Mouse (Mus musculus): ENCODE data around the gene Wwc1.
A peak's percentile ranks its signal among the peaks of the same experiment; 100 is the strongest.
"Not testable (repeated sequence)": the region's sequence is repeated elsewhere in the genome, so short reads cannot be mapped to it uniquely, and the experiment has no call there.

Gene Wwc1

DNA sequence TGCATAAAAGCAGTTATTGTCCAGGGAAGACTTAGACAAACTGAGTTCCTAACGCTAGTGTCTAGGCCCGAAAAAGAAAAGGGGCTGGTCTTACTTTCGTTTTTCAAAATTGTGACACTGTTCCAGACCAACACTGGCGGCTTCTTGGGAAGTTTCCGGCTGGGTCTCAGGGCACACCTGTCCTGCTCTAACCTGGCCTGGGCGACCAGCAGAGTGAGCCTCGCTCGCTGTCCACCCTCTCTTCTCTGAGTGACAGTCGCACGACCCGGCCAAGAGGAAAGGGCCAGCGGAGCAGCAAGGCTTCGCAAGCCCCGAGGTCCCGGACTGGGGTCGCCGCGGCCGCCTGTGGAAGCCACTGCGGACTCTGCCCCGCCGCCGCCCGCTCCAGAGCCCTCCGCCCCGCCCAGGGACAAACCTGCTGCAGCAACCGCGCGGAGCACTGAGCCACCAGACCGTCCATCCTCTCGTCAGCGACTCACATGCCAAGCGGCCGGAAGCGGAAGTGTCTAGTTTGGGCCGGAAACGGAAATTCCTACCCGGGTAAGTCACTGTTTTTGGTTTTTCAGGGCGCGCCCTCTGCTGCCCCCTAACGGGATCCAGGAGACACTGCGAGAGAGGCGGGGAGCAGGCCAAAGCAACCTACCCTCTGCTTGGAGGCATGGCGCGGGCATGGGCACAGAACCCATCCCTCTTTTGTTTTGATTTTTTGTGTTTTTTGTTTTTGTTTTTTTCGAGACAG, 146.1 kb downstream of the Wwc1 start, which contains the start of gene Rars:
Rars (minus strand) TSS at position 485 of the 739 bp plus-strand sequence.
- peak; percentile 91 for DNase-seq

DNA sequence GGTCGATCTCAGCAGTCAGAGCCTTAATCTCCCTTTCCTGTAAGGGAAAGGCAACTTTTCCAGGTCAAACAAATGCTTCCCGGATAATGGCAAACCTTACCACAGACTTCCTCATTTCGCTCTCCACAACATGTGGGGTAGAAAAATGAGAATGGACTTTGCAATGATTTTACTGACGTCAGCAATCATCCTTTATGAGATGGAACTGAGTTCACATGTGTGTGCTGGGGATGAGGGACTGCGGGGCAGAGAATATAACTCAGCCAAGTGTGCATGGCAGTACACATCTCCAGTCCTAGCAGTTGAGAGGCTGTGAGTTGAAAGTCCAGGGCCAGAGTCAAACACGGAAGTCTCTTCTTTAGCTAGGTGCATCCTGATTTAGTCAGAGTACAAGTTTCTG, 147.1 kb downstream of the Wwc1 start:
- no peak for DNase-seq

DNA sequence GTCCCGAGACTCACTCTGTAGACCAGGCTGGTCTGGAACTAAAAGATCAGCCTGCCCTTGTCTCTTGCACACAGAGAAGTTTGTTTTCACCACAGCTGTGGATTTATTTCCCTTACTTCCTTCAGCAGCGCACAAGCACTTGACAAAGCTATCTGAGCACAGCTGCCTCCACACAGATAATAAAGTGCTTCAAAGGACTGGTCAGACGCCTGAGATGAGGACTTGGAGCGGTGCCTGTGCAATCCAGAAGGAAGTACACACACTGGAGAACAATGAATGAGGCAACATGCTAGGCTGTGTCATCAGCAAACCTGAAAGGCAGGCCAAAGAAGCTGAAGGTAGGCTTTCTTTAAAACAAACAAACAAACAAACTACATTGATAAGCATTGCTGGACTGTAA, 148.2 kb downstream of the Wwc1 start:
- no peak for DNase-seq

DNA sequence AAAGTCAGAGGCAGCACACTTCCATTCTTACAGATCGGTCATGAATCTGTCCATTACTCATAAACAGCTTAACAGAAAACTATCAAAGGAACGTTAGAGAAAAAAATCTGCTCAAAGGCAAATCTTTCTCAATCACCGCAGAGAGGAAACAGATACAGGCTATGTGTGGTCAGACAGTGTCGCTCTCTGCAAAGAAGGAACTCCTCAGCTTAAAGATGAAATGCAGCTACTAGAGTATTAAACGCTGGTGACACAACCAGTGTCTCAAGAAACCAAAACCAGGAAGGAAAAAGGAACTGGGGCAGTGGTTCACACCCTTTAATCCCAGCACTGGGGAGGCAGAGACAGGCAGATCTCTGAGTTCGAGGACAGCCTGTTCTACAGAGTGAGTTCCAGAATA, 152.6 kb downstream of the Wwc1 start:
- no peak for DNase-seq

DNA sequence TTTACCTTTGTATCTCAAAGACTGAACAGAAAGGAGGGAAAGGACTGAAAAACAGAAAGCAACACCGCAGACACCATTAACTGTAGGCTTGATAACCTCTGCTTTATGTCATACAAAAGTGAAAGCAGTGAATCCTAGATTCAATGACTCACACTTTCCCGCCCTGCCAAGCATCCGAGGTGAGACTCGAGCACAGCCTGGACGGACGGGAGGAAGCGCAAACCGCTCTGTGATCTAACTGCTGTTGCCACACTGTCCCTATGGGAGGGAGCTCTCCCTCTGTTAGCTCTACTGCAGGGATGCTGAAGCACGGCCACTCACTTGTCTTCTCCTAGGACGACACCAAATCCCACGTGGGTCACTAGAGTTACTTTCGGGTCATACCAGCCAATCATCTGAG, 164.0 kb downstream of the Wwc1 start:
- no peak for DNase-seq

DNA sequence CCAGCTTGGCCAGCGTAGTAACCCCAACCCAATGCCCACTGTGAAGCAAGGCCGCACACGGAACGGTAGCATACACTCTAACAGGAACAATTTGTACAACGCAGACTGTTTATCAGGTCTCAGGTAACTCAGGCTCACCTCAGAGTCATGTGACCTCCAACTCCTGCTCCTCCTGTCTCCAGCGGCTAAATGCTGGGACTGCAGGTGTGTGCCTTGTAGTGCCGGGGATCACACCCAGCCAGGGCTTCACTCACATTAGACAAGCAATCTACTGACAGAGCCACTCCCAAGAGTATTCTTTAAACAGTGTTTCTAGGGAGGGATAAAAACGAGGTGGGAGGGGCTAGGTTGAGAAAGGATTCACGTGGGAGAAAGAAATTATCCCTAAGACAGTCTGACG, 168.9 kb downstream of the Wwc1 start:
- DNase-seq = no peak

DNA sequence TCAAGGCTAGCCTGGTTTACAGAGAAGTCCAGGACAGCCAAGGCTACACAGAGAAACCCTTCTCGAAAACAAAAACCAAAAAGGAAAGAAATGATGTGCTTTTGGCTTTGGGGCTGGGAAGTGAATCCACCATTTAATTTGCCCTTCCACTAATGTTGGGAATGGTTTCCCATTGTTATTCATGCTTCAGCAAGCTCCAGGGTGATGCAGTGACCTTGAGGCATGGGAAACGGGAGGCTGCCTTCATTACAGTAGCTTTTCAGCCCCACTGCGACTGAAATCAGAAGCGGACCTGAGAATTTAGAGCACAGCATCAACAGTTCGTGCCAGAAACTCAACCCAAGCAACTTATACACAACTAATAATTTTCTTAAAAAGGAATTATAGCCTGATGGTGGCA, 179.0 kb downstream of the Wwc1 start:
- no peak for DNase-seq

DNA sequence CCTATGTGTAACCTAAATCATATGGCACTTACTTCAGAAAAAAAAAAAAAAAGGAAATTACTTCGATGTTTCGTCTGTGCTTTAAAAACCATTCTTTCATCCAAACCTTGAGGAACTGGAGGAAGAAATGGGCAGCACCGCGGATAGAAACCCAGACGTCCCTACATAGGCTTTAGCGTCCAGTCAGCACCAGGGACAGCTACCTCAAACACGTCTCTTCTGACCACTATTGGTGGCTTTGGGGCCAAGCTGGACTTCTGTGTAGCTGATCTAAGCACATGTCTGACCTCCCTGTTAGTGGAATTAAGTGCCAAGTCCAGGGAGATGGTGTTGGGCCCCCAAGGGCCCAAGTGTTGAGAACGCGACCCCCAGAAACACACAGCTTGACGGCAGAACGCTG, 181.5 kb downstream of the Wwc1 start, which contains the start of gene Fbll1:
Fbll1 (minus strand) TSS at position 11 of the 400 bp plus-strand sequence.
- DNase-seq = no peak

DNA sequence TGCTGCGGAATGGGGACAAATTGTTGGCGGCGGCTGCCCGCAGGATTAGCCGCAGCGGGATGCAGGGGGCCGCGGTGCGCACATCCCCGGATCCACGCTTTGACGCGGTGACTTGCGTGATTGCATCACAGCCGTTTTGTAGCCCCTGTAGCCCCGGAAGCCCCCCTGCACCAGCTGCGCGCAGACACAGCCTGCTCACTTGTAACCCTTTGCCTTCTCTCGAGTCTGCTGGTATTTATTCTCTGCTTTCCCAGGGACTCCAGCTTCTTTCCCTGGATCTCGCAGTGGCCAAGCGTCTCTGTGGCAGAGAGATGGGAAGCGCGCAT, 181.9 kb downstream of the Wwc1 start:
- peak; percentile 76 for DNase-seq

DNA sequence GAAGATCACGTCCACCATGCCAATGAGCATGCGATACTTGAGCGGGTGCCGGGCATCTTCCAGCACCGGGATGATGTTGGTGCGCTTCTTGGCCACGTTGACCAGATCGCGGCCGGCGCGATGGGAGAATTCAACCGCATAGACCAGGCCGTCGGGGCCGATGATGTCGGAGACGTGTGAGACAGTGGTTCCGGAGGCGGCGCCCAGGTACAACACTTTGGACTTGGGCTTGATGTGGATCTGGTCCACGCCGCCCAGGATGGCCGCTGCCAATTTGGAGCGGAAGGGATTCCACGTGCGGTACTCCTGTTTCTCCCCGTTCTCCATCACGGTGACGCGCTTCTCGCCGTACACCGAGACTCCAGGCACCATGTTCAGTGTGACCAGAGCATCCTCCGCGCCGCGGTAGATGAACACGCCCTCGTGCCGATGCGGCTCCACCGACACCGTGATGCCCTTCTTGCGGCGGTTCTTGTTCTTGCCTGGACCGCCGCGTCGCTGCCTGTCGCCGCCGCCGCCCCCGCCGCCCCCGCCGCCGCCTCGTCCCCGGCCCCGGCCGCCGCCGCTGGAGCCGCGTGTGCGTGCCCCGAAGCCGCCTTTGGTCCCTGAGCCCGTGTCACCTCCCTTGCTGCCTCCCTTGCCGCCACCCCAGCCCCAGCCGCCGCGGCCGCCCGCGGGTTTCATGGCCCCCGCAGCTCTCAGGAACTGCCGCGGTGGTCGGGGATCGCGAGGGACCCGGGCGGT, 182.4 kb downstream of the Wwc1 start:
- no peak for DNase-seq

DNA sequence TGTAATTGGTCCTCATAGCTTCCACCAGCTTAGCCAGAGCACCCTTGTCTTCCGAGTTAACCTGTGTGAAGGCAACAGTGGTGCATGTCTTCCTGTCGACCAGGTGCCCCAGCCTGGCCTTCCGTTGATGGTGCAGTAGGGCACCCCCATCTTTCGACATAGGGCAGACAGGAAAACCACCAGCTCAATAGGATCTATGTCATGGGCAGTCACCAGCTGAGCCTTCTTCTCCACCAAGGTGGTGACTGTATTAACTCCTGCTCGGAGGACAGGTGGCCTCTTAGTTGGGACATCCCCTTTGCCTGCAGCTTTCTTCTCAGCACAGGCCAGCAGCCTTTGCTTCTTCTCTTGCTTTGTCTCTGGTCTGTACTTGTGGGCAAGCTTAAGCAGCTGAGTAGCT, 187.5 kb downstream of the Wwc1 start:
- DNase-seq = not testable (repeated sequence)

DNA sequence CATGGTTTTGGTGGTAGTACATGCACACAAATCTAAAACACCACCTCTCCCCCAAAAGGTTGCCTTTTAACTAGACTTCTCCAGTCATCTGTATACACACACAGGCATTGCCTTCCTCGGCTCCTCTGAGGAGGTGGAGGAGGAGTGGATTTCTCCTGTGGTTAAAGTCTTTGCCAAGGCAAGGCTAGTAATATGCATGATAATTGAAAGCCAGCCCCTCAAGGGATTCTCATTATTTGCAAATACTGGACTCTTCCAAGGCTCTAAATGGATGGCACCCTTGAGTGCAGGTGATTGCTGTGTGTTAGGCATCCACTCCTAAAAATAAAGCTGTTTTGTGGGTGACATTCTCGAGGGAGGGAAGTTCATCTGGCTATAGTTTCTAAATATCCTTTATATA, 191.9 kb downstream of the Wwc1 start:
- DNase-seq = no peak

Data from layer of hippocampus, adult 9-11 months (tissue).